Mouse (Mus musculus) layer of hippocampus, postnatal 10 days (tissue): ENCODE measurements at regions not wholly inside any gene's neighbourhood (a gene's known extent, or its start where the extent isn't known, plus 50 kb on each side); places are given as distances from the start of the nearest gene placed in this dataset.
A peak's percentile ranks its signal among the peaks of the same experiment; 100 is the strongest.

Experiments used
- DNase-seq, 2 experiments: peaks; one replicate each; pipeline ENCODE4 v3.0.0; 2021; ENCODE audit warnings: low spot score in 2 of 2

- DNase-seq: no peak
Measured at GRCm38 (mm10) chr13:110540543-110541265, 145.9 kb downstream of the Plk2 start.

GRCm38 (mm10) chr13:110541288-110542148, 146.7 kb downstream of the Plk2 start:
- no peak for DNase-seq

DNA sequence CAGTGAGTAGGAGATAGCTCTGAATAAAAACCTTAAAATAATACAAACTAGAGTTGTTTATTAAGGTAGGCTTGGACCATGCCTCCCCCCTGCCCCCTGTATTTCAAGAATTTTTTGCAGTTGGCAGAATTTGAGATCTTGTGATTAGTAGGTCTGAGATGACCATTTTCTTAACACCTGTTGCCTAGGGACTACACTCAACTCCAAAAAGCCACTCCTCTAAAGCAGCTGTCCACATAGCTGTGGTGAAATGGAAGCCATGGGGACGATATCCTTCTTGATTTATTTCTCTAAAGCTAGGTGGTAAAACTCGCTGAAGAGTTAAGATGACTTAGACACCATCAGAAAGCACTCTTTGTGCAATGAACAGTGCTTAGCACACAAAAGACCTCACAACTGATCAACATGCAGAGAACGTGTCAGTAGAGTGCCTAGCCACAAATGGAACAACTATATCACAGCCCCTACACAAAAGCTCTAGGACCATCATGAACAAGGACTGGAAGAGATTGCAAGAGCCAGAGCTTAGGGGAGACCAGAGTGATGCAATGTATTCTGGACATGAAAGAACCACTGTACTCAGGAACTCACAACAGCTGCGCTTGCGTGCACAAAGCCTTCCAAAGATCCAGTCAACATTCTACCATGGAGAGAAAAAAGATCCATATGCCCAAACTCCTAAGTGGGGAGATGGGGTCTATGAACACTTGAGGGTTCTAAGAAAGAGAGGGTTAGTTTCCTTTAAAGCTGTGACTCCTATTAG, 147.6 kb downstream of the Plk2 start:
- DNase-seq: no peak

DNA sequence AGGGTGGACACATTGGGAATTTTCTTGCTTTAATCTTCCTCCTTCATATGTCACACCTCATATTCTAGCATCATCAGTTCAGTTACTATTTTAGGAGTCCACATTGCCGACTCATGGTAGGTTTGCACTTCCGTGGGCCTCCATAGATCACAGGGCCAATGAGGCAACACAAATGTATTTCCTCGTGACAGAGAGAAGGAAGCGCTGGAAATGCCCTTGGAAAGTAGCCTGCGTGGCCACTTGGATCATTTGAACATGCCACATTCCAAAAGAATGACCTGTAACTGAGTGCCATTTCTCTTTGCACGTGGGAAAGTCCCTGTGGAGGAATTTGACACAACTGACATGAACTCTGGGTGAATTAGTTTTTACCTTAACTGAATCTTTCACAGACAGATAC, 150.6 kb downstream of the Plk2 start:
- no peak for DNase-seq

DNA sequence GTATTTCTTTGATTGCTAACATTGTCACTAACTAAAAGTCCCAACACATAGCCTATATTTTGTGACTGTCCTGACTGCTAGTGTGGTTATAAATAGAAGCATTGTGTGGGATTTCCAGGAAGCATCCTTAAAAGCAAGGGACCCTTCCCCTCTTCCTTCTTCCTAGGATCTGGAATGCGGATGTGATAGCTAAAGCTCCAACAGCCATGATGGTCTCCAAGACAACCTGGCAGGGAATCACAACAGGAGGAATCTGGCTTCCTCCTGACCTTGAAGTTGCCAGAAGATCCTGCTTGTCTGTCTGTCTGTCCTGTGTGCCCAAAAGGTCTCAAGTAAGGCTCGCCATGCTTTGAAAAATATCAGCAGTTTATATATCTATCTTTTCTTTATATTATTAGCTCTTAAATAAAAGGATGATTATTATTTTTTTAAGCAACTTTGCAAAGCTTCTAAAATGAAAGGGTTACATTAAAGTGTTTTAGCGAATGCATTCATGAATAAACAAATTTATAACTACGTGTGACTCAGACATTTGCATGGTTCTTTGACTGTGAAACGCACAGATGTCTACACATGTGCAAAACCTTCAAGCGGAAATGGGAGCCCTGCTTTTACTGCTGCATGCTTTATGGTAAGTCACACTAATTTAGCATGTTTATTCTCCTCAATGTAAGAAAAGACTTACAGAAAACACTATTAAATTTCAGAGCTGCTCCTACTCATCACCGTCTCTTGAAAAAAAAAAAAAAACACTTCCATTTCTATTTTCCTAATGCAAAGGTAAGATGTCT, 160.9 kb downstream of the Plk2 start:
- DNase-seq: no peak

DNA sequence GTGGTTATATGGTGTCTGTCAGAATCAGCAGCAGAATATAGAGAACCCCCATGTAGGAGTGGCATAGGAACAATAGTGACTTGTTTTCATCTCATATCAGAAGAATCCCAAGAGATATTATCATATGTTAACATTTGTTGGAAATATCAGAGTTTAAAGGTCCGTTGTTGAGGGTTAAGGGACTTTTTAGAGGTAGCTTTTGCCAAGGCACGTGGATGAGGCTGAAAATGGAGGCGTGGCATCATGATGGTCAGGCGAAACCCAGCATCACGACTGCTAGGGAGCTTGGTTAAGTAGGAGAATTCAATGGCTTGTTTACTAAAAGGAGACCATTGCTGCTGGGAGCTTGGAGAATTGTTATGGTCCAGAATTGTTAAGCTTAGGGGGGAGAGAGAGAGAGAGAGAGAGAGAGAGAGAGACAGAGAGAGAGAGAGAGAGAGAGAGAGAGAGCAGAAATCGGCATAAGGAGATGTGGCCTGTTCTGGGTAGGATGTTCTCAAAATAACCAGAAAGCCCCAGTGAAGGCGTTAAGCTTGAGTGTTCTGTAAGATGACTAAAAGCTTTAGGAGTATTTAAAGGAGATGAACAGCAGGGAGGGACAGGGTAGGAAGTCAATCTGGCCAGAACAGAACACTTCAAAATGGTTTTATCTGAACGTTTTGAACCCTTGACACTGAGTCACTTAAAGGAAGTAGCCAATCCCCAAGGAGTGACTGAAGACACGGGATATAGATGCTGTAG, 161.7 kb downstream of the Plk2 start:
- DNase-seq: no peak

GRCm38 (mm10) chr13:110557930-110558727, 163.3 kb downstream of the Plk2 start:
- peak in 1 of 2 experiments; percentile 36 for DNase-seq

DNA sequence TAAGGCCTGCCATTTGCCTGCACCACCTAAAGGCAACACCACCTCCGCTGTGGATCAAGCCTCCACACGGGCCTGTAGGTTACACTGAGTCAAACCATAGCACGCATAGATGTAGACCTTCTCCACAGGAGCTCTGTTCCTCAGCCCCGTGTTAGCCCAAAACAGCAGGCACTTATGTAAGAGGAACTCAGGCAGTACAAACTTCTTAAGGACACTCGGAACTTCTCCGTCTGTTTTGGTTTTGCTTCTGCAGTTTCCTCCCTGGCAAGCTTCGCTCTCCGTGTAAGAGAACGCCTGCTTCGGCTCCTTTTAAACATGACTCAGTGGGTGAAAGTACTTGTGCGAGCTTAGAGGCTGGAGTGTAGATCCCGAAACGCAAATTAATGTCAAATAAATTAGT, 165.7 kb downstream of the Plk2 start:
- no peak for DNase-seq

DNA sequence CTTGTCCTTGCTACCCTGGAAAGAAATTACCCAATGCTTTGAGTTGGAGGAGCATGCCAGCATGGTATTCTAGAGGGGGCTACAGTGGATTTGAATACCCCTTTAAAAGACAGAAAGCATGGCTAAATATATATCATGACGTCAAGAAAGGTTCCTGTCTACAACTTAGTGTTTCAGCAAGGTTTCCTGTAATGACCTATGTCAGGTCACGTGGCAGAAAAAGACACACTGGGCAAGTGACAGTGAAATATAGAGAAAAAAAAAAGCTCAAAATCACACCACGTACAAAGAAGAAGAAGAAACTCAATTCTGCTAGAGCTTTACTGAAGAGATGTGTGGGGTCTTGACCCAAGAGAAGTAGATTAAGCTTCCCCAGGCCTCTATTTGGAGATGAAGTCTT, 167.7 kb downstream of the Plk2 start:
- DNase-seq: no peak

GRCm38 (mm10) chr13:110562902-110563301, 168.1 kb downstream of the Plk2 start:
- DNase-seq: no peak

DNA sequence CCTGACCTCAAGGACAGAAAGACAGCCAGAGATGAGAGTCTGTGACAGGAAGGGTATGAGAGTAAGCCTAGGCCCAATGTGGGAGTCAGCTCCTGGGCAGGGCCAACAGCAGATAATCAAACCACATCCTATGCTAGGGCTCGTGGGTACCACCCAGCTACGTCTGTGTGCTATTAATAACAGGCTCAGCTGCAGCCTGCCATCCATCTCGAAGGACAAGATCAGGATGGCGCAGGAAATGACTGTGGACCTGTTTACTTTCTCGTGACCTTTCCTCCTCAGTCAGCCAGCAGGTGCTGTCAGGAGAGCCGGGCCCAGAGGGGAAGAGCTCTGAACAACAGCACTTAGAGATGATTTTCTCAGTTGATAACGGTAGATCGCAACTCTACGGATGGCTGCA, 169.1 kb downstream of the Plk2 start:
- DNase-seq: no peak

DNA sequence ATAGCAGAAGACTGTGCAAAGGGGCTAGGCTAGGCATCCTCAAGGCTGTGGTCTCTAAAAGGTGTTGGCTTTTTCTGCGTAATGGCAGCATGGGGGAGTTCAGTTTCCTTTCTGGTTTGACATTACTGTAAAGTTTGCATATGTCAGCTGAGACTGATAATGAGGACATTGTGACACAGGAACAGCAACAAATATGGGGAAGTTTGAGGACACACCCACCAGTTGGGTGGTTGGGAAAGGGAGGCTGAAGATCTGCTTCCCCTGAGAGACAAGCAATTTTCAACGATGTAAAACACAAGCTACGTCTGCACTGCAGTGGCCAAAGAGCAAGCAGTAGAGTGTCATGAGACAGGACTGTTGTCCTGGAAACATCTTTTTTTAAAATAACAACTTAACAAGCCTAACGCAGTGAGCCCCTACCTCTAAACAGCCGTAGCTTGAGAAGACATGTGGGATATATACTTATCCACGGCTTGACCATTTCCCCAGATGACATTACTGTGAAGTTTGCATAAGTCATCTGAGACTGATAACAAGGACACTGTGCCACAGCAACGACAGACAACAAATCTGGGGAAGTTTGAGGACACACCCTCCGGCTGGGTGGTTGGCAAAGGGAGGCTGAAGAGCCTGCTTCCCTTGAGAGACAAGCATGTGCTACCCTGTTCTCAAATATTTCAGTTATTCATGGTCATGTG, 173.8 kb downstream of the Plk2 start:
- DNase-seq: no peak

DNA sequence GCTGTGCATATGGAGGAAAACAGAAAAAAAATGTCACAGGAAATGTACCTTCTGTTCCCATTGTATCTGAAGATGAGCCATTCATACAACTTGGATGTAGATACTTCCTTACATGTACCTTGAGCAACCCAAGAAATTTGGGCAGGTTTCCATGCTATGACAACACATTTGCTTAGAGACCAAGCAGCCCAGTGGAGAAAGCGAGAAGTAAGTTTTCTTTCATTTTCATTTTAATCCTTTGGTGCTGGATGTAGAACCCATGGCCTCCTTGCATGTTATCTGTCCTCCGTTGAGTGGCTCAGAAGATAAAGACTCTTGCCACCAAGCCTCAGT, 174.3 kb downstream of the Plk2 start:
- DNase-seq: no peak

DNA sequence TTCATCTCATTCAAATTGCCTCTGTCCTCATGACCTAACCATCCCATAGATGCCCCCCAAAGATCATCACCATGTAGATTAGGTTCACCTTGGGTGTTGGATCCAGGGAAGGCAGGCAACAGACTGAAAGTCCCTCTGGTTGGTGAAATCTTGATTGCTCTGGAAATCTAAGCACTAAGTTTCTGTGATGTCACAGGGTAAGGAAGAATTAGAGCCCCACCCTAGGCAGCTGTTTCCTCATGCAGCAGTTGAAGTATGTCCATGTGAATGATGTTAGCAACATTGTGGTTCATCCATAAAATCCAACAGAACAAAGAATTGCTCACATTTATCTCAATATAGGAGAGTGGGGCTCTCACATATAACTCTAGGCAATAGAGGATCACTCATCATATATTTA, 175.5 kb downstream of the Plk2 start:
- DNase-seq: no peak

GRCm38 (mm10) chr13:110573360-110574065, 178.7 kb downstream of the Plk2 start:
- peak; percentile 38 to 46 for DNase-seq

DNA sequence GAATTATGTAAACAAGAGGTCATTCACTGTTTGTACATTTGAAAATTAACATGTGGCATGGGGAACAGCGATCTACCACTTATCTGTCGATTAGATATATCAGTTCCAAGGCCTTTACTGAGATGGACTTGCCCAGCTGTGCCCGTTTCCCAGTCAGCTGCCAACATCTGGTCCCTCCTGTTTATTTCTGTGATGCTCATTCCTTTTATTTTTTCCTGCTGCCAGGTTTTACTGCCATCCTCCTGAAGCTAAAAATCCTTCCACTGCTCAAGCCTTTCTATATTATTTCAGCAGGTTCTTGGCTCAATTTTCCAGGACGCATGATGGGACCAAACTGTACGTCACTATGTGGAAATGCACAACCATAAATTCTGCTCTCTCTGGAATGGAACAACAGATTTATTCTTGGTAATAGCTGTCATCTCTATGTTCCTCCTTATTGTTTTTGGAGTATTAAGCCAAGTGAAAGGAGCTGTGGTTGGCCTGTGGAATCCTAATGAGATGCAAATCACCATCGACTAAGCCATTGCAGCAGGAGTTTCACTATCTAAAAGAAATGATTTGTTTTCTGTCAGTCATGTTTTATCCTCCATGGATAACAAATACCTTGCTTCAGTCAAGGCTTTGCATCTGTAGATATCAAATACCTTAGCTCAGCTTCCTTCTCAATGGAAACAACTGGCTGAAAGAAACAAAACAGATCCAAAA, 180.1 kb downstream of the Plk2 start:
- DNase-seq: no peak

DNA sequence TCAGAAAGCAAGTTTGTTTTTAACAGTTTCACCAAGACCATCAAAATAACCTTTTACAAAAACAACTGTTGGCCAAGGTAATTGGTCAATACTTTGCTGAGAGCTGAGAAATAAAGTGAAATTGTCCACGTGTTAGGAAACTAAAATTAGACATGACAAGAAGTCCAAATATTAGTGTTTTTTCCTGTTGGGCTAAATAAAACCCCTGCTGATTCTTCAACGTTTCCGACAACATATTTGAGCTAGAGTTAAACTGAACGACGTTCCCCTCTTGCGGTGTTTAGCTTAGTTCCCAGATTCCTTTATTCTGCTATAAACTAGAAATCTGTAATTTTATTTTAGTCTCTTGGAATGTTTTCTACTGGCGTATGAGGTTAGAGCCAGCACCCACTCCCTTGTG, 183.3 kb downstream of the Plk2 start:
- no peak for DNase-seq

GRCm38 (mm10) chr13:110580166-110580565, 185.3 kb downstream of the Plk2 start:
- DNase-seq: no peak
